Mouse (Mus musculus) central nervous system, embryonic 18 days (tissue): Measurements from ENCODE around the gene Dennd2a. TPM values are rescaled to one million over a fixed set of nuclear protein-coding genes. Genes with fewer than 3 reads are reported as not detected.

Experiments used
- polyA plus RNA-seq: library from polyadenylated mRNA; depleted of rRNA; stranded (reverse); fragments of >200 nt; gene quantifications from 2 replicates; pipeline ENCODE4 v1.2.3, GENCODE M21; 2012; rRNA removed

Gene Dennd2a
- polyA plus RNA-seq, result 19.9 and 21.5 TPM in 2 replicates

DNA sequence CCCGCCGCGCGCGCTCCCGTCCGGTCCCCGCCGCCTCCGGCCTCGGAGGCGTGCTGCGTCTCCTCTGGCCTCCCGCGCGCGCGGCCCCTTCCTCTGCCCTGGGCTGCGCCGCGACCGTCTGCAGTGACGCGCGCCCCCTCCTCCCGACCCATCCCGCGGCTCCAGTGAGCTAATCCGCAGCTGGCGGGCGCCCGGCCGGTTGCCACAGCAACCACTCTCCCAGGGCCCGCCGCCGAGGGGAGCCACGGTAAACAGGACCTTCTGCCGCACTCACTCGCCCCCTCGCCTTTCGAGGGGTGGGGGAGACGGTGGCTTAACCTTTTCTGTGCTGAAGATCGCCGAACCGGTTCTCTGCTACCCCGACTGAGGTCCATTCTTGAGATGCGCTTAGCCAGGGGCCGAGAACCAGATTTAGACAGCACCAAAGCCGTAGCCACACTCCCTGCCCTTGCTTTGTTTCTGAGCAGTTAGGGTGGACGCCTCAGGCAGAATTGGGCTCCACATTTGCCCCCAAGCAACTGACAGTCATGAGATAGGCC lies at the start of gene Dennd2a:
TSS of gene Dennd2a (minus strand) at position 145 of the 539 bp plus-strand sequence.

DNA sequence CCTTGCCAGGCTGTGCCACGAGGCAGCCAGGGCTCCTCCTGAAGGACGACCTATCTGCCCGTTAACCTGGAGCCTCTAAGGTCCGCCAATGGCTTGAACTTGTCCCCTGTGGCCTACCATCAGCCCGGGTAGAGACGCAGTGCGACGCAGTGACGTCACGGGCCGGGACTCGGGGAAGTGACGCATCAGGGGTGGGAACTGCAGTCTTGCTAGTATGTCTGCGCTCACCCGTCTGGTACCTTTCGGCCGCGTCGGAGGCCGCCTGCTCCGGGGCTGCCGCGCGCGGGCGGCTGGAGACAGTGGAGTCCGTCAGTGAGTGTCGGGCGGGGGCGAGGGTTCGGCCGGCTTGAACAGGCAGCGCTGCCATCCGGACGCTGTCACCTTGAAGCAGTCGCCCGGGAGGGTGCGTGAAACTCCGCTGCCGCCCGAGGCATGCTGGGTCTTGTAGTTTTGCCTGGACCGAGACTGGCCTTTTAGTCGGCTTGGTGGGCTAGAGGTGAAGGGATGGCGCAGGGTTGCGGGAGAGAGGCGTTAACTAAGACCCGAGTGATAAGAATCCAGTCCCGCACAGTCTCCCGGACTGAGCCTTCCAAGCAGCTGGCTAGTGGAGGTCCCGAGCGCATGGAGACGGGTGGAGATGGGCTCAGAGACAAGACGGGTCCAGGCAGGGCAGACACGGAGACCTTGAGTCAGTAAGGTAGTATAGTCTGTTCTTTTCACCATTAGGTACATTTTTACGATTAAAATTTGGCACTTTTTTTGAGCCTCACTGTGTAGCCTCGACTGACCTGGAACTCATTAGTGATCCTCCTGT lies 34.9 kb upstream of the Dennd2a start, which contains the start of gene Ndufb2:
TSS of gene Ndufb2 (plus strand) at position 174 of the 814 bp plus-strand sequence.

DNA sequence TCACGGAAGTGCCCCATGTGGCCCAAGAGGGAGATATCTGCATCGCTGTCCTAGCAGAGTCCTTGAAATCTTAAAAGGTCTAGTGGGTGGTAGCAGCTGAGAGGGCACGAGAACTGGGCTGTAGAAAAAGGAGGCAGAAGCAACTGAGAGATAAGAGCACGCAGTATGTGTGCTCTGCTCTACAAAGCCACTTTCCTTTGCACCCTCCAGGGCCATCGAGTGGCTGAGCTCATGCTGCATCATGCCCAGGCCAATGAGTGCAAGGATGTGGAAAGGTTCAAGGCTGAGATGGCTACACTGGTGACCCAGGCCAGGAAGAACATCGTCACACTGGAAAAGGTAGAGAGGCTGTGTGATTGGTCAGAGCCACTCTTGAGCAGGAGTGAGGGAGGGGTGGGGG lies 27.9 kb upstream of the Dennd2a start, which contains the start of gene Gm42420:
TSS of gene Gm42420 (plus strand) at position 237 of the 400 bp plus-strand sequence.

DNA sequence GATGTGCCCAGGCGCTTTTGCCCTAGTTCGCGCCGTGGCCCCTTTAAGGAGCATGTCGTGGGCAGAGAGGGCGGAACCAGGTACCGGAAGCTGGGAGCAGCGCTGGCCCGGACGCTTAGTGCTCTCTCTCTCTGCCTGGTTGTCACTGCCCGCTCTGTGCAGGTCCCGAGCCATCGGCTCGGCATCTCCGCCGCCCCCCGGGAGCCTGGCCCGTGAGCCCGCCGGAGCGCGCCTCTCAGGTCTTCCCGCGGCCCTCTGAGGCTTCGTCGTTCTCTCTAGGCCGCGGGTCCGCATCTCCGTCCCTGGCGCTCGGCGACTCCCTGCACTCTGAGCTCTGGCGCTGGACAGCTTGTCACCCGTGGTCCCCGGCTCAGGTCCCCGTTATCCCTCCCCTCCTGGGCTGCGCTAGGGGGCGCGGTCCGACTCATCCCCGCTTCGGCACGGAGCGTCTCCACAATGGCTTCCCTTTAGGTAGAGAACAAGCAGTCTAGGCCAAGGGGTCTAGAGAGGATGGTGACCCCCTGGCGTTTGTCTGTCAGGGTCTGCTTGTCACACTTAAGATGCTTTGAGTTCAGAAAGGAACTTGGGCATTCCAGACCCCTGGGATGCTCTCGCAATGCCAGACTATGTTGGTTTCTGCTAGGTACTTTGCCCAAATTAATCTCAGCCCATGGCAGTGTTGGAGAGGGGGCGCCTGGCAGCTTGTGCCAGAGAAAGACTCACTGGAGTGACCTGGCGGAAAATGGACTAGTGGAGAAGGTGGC lies 16.3 kb upstream of the Dennd2a start, which contains the start of gene Adck2:
TSS of gene Adck2 (plus strand) at position 83 of the 764 bp plus-strand sequence.

DNA sequence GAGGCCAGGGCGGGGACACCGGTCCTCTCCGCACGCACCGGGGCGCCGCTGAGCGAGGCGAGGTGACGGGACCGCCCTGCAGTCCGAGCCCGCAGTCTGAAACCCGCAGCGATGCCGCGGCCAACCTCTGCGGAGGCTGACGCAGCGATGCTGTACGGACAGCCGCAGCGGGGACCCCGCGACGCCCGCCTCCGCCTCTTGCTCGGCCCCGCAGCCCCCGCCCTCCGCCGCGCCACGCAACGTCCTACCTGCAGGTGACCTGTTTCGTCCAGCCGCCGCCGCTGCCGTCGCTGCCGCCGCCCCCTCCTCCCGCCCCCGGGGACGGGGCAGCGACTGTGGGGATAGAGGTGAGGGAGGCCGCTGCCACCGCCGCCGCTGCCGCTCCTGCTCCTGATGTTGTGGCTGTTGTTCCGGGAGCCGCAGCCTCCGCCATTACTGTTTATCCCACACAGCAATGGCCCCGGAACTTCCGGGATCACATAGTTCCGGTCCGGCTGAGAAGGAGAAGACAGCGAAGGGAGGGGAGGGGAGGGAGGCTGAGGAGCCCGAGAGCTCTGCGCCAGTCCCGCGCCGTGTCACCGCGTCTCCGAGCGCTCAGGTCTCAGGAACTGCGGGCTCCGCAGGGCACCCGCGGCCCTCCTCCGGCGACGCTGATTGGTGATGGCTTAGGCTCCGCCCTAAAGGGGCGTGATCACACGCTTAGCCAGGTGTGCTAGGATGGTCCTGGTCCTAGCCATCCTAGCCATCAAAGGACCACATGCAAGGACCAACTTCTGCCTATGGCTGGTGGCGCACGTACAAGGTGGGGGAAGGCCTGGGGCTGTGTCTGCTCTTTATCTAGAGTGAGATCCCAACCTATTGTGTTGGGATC lies 137.6 kb downstream of the Dennd2a start, which contains the start of gene Mkrn1:
TSS of gene Mkrn1 (minus strand) at position 612 of the 871 bp plus-strand sequence.

Other genes starting within 250 kb of the Dennd2a start
- gene Slc37a3, start 180.2 kb downstream of the Dennd2a start, polyA plus RNA-seq, result 43.9 and 45.2 TPM in 2 replicates
- 0.12 TPM in 1 of 2 replicates, not detected in the other for gene Rab19, start 176.7 kb downstream of the Dennd2a start, polyA plus RNA-seq
- gene Mkrn1, start 137.4 kb downstream of the Dennd2a start, polyA plus RNA-seq, result 153 and 162 TPM in 2 replicates
- 17.1 and 17.7 TPM in 2 replicates for gene Adck2, start 16.0 kb upstream of the Dennd2a start, polyA plus RNA-seq
- 0.88 and 2.2 TPM in 2 replicates for gene Gm42420, start 27.9 kb upstream of the Dennd2a start, polyA plus RNA-seq
- gene Ndufb2, start 34.7 kb upstream of the Dennd2a start, polyA plus RNA-seq, result 202 and 250 TPM in 2 replicates
- 25.0 and 27.1 TPM in 2 replicates for gene Braf, start 167.6 kb upstream of the Dennd2a start, polyA plus RNA-seq